Comparison of ENCODE assay signal across 19 mouse cellular contexts in genomic region chr12:10529077-10529476, GRCm38 (mm10).
"Had no signal": no experiment of that assay in that cellular context is flagged by ENCODE, and none has a peak within 500 bp of the region (broad histone marks: within the 10 kb centered on the region; RNA-seq: fewer than 3 reads in every experiment).

No protein-coding gene starts in this region.

- H3K36me3 ChIP-seq: liver, embryonic 12.5 days; midbrain, embryonic 10.5 days; midbrain, embryonic 12.5 days; neural tube, embryonic 13.5 days; neural tube, embryonic 15.5 days had no signal

- H3K27ac ChIP-seq: liver, embryonic 12.5 days; liver, embryonic 14.5 days; midbrain, embryonic 10.5 days; midbrain, embryonic 12.5 days; neural tube, embryonic 13.5 days; neural tube, embryonic 15.5 days had no signal

- H3K9ac ChIP-seq: liver, embryonic 12.5 days; liver, embryonic 14.5 days; midbrain, embryonic 12.5 days; neural tube, embryonic 13.5 days; neural tube, embryonic 15.5 days had no signal

- DNase-seq: lung, postnatal 10 days; lung, postnatal 4 days; midbrain, embryonic 14.5 days; retina, postnatal 1 day; right cerebral cortex, adult 18-20 months; right cerebral cortex, postnatal 25 days; right cerebral cortex, postnatal 4 days; spleen, adult 18-20 months; thymus, adult 18-20 months; thymus, postnatal 14 days; thymus, postnatal 36 days had no signal

- H3K9me3 ChIP-seq: liver, embryonic 12.5 days; midbrain, embryonic 10.5 days; midbrain, embryonic 12.5 days; neural tube, embryonic 13.5 days; neural tube, embryonic 15.5 days had no signal

- H3K4me2 ChIP-seq: liver, embryonic 12.5 days; midbrain, embryonic 12.5 days; neural tube, embryonic 13.5 days; neural tube, embryonic 15.5 days had no signal

- H3K4me1 ChIP-seq: liver, embryonic 12.5 days; midbrain, embryonic 10.5 days; midbrain, embryonic 12.5 days; neural tube, embryonic 13.5 days; neural tube, embryonic 15.5 days had no signal

- ATAC-seq: liver, embryonic 12.5 days; midbrain, embryonic 16.5 days had no signal

- H3K27me3 ChIP-seq: liver, embryonic 12.5 days; midbrain, embryonic 12.5 days; neural tube, embryonic 13.5 days; neural tube, embryonic 15.5 days had no signal

- H3K4me3 ChIP-seq: liver, embryonic 12.5 days; midbrain, embryonic 10.5 days; midbrain, embryonic 12.5 days; myocyte; neural tube, embryonic 13.5 days; neural tube, embryonic 15.5 days had no signal
